Mouse (Mus musculus) hindbrain, postnatal 0 days (tissue): ENCODE data around the gene Zfp689. TPM values are rescaled to one million over a fixed set of nuclear protein-coding genes. Genes with fewer than 3 reads are reported as not detected.
"Not testable (repeated sequence)": the region's sequence is repeated elsewhere in the genome, so short reads cannot be mapped to it uniquely, and the experiment has no call there.

Experiments used
- ATAC-seq: fragments of 200-750 bp; cut with Nextera tagmentation; 2 replicates; pipeline ENCODE4 v1.8.0; 2017; ENCODE audit warnings: mild to moderate bottlenecking, moderate TSS enrichment, moderate library complexity
- DNase-seq: peaks from one replicate; pipeline ENCODE4 v3.0.0-alpha.2; 2015; ENCODE audit warnings: low spot score
- H3K27ac ChIP-seq: fragments of 300-500 bp; sonication (generic); 2 replicates; pipeline ENCODE4 v1.5.1; 2014; ENCODE audit warnings: mild to moderate bottlenecking
- H3K27me3 ChIP-seq: fragments of 300-500 bp; sonication (generic); 2 replicates; pipeline ENCODE4 v1.6.1; 2014; ENCODE audit warnings: low read length, mixed read lengths; ENCODE audit not compliant: insufficient read depth
- H3K36me3 ChIP-seq: fragments of 300-500 bp; sonication (generic); 2 replicates; pipeline ENCODE4 v1.6.1; 2014; ENCODE audit warnings: low read length, mixed read lengths; ENCODE audit not compliant: insufficient read depth
- H3K4me1 ChIP-seq: fragments of 300-500 bp; sonication (generic); 2 replicates; pipeline ENCODE4 v1.6.1; 2014; ENCODE audit warnings: antibody characterized with exemption, low read length, mixed read lengths; ENCODE audit not compliant: insufficient read depth
- H3K4me2 ChIP-seq: fragments of 300-500 bp; sonication (generic); 2 replicates; pipeline ENCODE4 v1.6.1; 2014; ENCODE audit warnings: low read depth, mild to moderate bottlenecking, low read length, moderate library complexity, mixed read lengths
- H3K4me3 ChIP-seq: fragments of 300-500 bp; sonication (generic); 2 replicates; pipeline ENCODE4 v1.5.1; 2014; ENCODE audit warnings: low read length
- H3K9ac ChIP-seq: fragments of 300-500 bp; sonication (generic); replicated peaks from 2 replicates; pipeline ENCODE4 v1.6.1; 2014; ENCODE audit warnings: mild to moderate bottlenecking, low read length, moderate library complexity, mixed read lengths
- H3K9me3 ChIP-seq: fragments of 300-500 bp; sonication (generic); 2 replicates; pipeline ENCODE4 v1.6.1; 2016; ENCODE audit warnings: low read length, mixed read lengths
- CTCF ChIP-seq: IDR thresholded peaks from 2 replicates; pipeline ENCODE4 v1.5.1; 2016; ENCODE audit warnings: antibody characterized with exemption, control low read depth, low read depth
- WGBS: fragments of 180-500 bp; shearing (Covaris S2); extraction: QIAGEN DNeasy Blood & Tissue Kit; methylation state at CpG from one replicate; pipeline ENCODE4 v1.1.7; 2014; 5-methylcytosine and 5-hydroxymethylcytosine counted together
- polyA plus RNA-seq: library from polyadenylated mRNA; unstranded; fragments of >200 nt; fragmentation: Nextera tagmentation; extraction: Ambion mirVana; gene quantifications from 2 replicates; pipeline ENCODE4 v1.2.1, GENCODE M21; 2015
- total RNA-seq: library from RNA; depleted of rRNA; stranded (reverse); fragments of >200 nt; gene quantifications from 2 replicates; pipeline ENCODE4 v1.2.3, GENCODE M21; 2014

Zfp689 gene
- total and polyA plus RNA-seq, 2 experiments from 2014 or later, result 7.7 to 8.6 TPM

DNA sequence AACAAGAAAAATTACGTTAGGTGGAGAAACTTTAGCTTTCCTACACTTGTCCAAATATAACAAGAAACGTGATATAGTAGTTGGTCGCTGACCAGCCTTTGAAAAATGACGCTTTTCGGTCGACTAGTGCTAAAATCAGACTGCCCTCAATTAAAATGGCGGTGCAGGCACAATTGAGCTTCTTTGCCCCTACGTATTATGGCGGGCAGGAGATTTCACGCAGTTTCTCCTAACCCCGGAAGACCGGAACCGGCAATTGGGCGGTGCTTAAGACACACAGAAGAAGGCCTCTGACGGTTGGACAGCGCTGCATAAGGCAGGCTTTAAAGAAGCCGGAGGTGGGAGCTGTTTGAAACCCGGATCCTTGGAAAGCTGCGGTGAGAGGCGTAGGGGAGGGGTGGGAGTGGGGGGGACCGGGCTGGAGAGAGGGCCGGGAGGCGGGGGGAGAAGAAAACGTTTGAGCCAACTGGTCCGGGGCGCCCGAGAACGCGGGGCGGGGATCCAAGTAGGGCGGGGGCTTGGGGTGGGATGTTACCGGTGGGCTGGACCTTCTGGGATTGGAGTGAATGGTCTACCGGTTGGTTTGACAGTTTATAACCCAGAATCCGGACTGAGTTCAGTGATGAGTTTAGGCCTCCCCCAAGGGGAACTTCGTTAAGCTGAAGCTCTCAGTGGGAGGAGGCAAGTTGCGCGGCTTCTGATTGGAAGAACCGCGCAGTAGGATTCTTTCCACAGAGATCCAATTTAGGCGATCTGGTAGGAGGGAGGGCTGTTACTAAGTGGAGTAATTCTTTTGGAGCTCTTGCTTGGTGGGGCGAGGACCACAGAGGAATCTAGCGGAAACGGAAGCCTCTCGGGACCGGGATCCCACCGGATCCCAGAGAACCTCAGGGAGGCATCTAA lies 22.0 kb upstream of the Zfp689 start:
- Histone ChIP-seq H3K27me3 (no peaks in the 10 kb centered on the region), H3K27ac (peak overlapping the region; percentile 99), H3K4me1 (peaks cover 8% of the 10 kb centered on the region; the same call in 1 of the 2 replicates), H3K36me3 (peaks cover 24% of the 10 kb centered on the region), H3K9ac (peak overlapping the region; percentile 95), H3K9me3 (no peaks in the 10 kb centered on the region), H3K4me3 (peak overlapping the region; percentile 84), H3K4me2 (peak overlapping the region; percentile 91)
- peak; percentile 99 for DNase-seq
- under 1% methylated on average over 44 of the region's 46 CpGs for WGBS
- peak; percentile 96 for ATAC-seq
- peak; percentile 18 for TF ChIP-seq CTCF

DNA sequence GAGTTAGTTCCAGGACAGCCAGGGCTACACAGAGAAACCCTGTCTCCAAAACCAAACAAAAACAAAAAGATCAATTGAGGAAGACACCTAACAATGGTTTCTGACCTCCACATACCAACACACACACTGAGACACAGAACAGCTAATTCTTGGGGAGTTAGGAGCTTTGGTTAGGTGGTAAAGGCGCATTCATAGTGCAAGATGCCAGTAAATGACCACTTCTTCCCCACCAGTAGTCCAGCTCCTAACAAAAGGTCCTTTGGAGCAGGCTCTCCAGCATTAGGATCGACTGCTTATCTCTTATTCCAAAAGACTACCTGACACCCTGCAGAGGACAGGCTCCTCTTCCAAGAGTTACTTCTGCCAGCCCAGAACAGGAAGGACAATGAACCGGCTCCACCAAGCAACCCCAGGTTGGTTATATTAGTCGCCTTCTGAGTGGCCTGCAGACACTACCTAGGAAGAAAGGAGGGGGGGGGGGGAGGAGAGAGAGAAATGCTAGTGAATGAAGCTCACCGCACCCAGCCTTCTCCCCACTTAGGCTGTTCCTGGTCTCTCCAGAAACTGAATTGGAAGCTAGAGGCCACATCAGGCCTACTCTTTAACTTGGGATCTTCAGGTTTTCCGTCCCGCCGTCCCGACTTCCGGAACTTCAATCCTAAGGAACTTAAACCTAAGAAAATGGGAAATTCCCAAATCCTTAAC lies 21.2 kb upstream of the Zfp689 start:
- peak overlapping the region; percentile 95 for H3K9ac ChIP-seq
- H3K4me3 ChIP-seq, result peak overlapping the region; percentile 84
- H3K27me3 ChIP-seq, result no peaks in the 10 kb centered on the region
- no peaks in the 10 kb centered on the region for H3K9me3 ChIP-seq
- 7% methylated on average over 10 of the region's 10 CpGs for WGBS
- no peak for ATAC-seq
- H3K36me3 ChIP-seq, result peaks cover 16% of the 10 kb centered on the region
- H3K27ac ChIP-seq, result peak overlapping the region; percentile 99
- peak overlapping the region; percentile 91 for H3K4me2 ChIP-seq
- peaks cover 8% of the 10 kb centered on the region; the same call in 1 of the 2 replicates for H3K4me1 ChIP-seq
- no peak for TF ChIP-seq CTCF
- no peak for DNase-seq

DNA sequence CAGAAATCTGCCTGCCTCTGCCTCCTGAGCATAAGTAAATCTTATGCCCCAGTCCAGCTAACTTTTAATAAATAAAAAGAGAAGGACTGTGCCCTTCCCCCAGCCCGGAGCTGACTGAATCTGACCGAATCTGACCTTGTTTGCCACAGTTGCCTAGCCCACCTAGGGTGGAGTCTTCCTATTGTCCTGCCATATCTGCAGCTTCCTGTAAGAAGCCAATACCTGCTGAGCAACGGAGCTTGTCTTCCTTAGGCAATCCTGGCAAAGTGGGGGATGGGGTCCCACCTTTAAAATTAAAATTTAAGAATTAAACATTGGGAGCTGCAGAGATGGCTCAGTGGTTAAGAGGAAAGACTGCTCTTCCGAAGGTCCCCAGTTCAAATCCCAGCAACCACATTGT lies 17.6 kb upstream of the Zfp689 start:
- 0 out of 2 replicates have a peak, but pooled peaks cover 4% of the 10 kb centered on the region for H3K4me1 ChIP-seq
- no peaks in the 10 kb centered on the region for H3K36me3 ChIP-seq
- H3K4me3 ChIP-seq, result no peak overlapping the region
- no peak for DNase-seq
- TF ChIP-seq CTCF, result no peak
- H3K9me3 ChIP-seq, result no peaks in the 10 kb centered on the region
- ATAC-seq, result no peak
- no peak overlapping the region for H3K4me2 ChIP-seq
- H3K27ac ChIP-seq, result no peak overlapping the region
- 97% methylated on average over 4 of the region's 4 CpGs for WGBS
- no peak overlapping the region for H3K9ac ChIP-seq
- H3K27me3 ChIP-seq, result no peaks in the 10 kb centered on the region

DNA sequence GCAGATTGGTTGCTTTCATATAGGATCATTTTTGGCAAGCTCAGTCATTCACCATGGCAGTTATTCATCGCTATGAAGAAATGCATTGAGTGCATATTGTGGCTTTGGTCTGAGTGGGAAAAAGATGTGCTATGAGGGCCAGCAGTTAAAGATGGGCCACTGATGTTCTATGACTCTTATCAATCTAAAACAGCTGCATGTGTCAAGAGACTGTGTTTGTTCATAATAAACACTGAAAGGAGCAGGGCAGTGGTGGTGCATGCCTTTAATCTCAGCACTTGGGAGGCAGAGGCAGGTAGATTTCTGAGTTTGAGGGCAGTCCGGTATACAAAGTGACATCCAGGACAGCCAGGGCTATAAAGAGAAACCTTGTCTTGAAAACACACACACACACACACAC lies 16.7 kb upstream of the Zfp689 start:
- H3K27ac ChIP-seq, H3K27me3 ChIP-seq, H3K4me3 ChIP-seq, H3K4me1 ChIP-seq, H3K9ac ChIP-seq, DNase-seq, H3K9me3 ChIP-seq, H3K4me2 ChIP-seq, H3K36me3 ChIP-seq, ATAC-seq: not testable (repeated sequence)
- 94% methylated on average over 2 of the region's 2 CpGs for WGBS

DNA sequence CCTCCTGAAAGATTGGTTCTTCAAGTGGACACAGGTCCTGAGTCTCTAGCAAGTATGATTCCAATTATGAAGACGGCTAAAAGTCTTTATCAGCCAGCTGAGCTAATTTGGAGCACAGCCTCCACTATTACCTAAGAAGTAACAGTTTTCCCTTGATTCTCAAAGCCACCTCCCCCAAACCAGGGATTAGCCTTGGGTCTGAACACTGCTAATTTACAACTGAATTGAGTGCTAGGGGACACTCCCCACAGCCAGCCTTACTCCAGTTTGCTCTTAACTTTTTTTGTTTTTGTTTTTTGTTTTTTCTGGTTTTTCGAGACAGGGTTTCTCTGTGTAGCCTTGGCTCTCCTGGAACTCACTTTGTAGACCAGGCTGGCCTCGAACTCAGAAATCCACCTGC lies 16.2 kb upstream of the Zfp689 start:
- DNase-seq (no peak), ATAC-seq (no peak)
- 0 out of 2 replicates have a peak, but pooled peaks cover 4% of the 10 kb centered on the region for H3K4me1 ChIP-seq
- H3K36me3 ChIP-seq, result peaks cover 5% of the 10 kb centered on the region; the same call in 1 of the 2 replicates
- no peak overlapping the region for H3K4me2 ChIP-seq
- H3K27ac ChIP-seq, result no peak overlapping the region
- no peak overlapping the region for H3K4me3 ChIP-seq
- H3K27me3 ChIP-seq, result no peaks in the 10 kb centered on the region
- TF ChIP-seq CTCF, result no peak
- WGBS, result 97% methylated on average over 3 of the region's 3 CpGs
- no peak overlapping the region for H3K9ac ChIP-seq
- no peaks in the 10 kb centered on the region for H3K9me3 ChIP-seq

DNA sequence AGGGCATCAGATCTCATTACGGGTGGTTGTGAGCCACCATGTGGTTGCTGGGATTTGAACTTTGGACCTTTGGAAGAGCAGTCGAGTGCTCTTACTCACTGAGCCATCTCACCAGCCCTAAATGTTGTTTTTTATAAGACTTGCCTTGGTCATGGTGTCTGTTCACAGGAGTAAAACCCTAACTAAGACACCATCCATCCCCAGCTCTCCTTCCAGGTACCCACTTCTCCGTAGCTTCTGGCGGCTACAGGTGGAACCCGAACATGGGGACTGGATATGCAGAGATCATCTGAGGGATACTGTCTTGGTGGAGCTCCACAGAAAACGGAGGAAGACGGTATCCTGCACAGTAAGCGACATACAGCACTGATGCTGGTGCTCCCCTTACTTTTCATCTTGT lies 10.4 kb upstream of the Zfp689 start, which contains the start of gene Prr14:
Gene Prr14, plus strand, starts transcription at position 301 of the 400 bp plus-strand sequence.
- not testable (repeated sequence) for H3K4me1 ChIP-seq, H3K4me3 ChIP-seq, H3K27me3 ChIP-seq, H3K9me3 ChIP-seq, H3K27ac ChIP-seq, H3K9ac ChIP-seq, ATAC-seq, DNase-seq, H3K4me2 ChIP-seq, H3K36me3 ChIP-seq
- WGBS, result 95% methylated on average over 8 of the region's 8 CpGs

DNA sequence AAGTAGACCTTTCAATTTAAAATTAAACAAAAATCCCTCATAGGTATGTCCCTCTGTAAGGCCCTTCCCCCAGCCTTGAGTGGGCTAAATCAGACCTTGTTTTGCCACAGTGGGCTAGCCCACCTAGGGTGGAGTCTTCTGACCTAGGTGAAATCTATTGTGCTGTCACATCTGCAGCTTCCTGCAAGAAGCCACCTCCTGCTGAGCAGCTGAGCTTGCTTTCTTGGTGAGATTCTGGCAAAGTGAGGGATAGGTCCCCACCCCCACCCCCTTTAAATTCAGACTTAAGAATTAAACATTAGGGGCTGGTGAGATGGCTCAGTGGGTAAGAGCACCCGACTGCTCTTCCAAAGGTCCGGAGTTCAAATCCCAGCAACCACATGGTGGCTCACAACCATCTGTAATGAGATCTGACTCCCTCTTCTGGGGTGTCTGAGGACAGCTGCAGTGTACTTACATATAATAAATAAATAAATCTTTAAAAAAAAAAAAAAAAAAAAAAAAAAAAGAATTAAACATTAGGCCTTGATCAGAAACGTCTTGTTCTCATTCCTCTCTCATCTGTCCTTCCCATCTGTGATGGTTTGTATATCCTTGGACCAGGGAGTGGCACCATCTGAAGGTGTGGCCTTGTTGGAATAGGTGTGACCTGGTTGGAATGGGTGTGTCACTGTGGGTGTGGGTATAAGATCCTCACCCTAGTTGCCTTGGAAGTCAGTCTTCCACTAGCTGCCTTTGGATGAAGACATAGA lies 9.6 kb upstream of the Zfp689 start:
- not testable (repeated sequence) for H3K9me3 ChIP-seq, H3K4me2 ChIP-seq, H3K4me1 ChIP-seq, H3K27ac ChIP-seq, H3K27me3 ChIP-seq, H3K4me3 ChIP-seq, DNase-seq, ATAC-seq, H3K36me3 ChIP-seq, H3K9ac ChIP-seq
- 78% methylated on average over 3 of the region's 3 CpGs for WGBS
